Comparison of ENCODE assay signal across 8 mouse cellular contexts in genomic region chr2:90846597-90846954, GRCm38 (mm10). TPM values are rescaled to one million over a fixed set of nuclear protein-coding genes. Genes with fewer than 3 reads are reported as not detected.
DNase-seq lines count a peak whose midpoint lies in the region; ATAC-seq and TF ChIP-seq lines count a peak whose summit lies in the region.

No protein-coding gene starts in this region.

- intact Hi-C loops in heart, adult 2 months (cut with DNase I): loop anchor here (5.0 kb wide), 3 partner anchors 56 to 1211 kb away; partner anchors contain the start of genes Fnbp4, Kbtbd4 and Ndufs3
- intact Hi-C loops in gastrocnemius, postnatal 14 days (cut with DNase I; ENCODE audit: low total_unique reads): no loop called here

- H3K4me3 ChIP-seq in heart, adult 2 months: peak overlapping the region; percentile 78
- H3K4me3 ChIP-seq in limb, embryonic 12.5 days (replicated peaks): peak overlapping the region; percentile 71
- H3K4me3 ChIP-seq in olfactory bulb, adult 2 months (ENCODE audit: insufficient read depth, low read depth, low read length): peak overlapping the region; percentile 92

- DNase-seq in heart, adult 2 months: no peak
- DNase-seq in heart, postnatal 4 days: no peak
- DNase-seq in urinary bladder, adult 2 months (ENCODE audit: low spot score): peak; percentile 26
- DNase-seq in urinary bladder, postnatal 14 days (ENCODE audit: low spot score): no peak
- DNase-seq in gastrocnemius, postnatal 14 days: no peak
- no peak for DNase-seq in thymus, postnatal 0 days (ENCODE audit: low spot score)

- peak; percentile 47 for ATAC-seq in limb, embryonic 12.5 days (ENCODE audit: insufficient number of reproducible peaks, insufficient read depth, low FRiP score, low TSS enrichment, low read depth)

- no peaks in the 10 kb centered on the region for H3K9me3 ChIP-seq in limb, embryonic 12.5 days

- H3K4me1 ChIP-seq in heart, adult 2 months (ENCODE audit: control insufficient read depth, insufficient read depth, low read length): peaks cover 2% of the 10 kb centered on the region; the same call in 1 of the 2 replicates
- H3K4me1 ChIP-seq in limb, embryonic 12.5 days (replicated peaks): peaks cover 8% of the 10 kb centered on the region; the same call in 1 of the 2 replicates
- H3K4me1 ChIP-seq in olfactory bulb, adult 2 months (ENCODE audit: control insufficient read depth, insufficient read depth, low read length): no peaks in the 10 kb centered on the region

- peak overlapping the region; percentile 93 for H3K27ac ChIP-seq in heart, adult 2 months
- peak overlapping the region; percentile 66 for H3K27ac ChIP-seq in limb, embryonic 12.5 days
- peak overlapping the region; percentile 88 for H3K27ac ChIP-seq in olfactory bulb, adult 2 months (ENCODE audit: insufficient read depth, low read depth, low read length)

- 2% methylated on average over 8 of the region's 8 CpGs for WGBS in heart, adult 2 months
- 4% methylated on average over 8 of the region's 8 CpGs for WGBS in limb, embryonic 12.5 days
- WGBS in olfactory bulb, adult 2 months: 2% methylated on average over 8 of the region's 8 CpGs

- peak overlapping the region; percentile 54 for H3K9ac ChIP-seq in heart, adult 2 months (ENCODE audit: low read depth, low read length)
- peak overlapping the region; percentile 77 for H3K9ac ChIP-seq in limb, embryonic 12.5 days (replicated peaks)

- H3K79me2 ChIP-seq in heart, adult 2 months (replicated peaks; ENCODE audit: control insufficient read depth, insufficient read depth, low read length): no peaks in the 10 kb centered on the region

- no peak for TF ChIP-seq POLR2A in heart, adult 2 months (IDR thresholded peaks at IDR 0.05; ENCODE audit: insufficient read depth, low read depth, low read length)
- no peak for TF ChIP-seq POLR2A in olfactory bulb, adult 2 months (IDR thresholded peaks at IDR 0.05; ENCODE audit: insufficient read depth, low read depth, low read length)

- TF ChIP-seq EP300 in heart, adult 2 months (IDR thresholded peaks at IDR 0.05; ENCODE audit: insufficient read depth, low read depth, low read length): no peak

- H3K27me3 ChIP-seq in heart, adult 2 months (ENCODE audit: control insufficient read depth, insufficient read depth, low read length): no peaks in the 10 kb centered on the region
- no peaks in the 10 kb centered on the region for H3K27me3 ChIP-seq in limb, embryonic 12.5 days

- 0 out of 2 replicates have a peak, but pooled peaks have one; percentile 9 for TF ChIP-seq CTCF in heart, adult 2 months (IDR thresholded peaks at IDR 0.05)
- no peak for TF ChIP-seq CTCF in olfactory bulb, adult 2 months (IDR thresholded peaks at IDR 0.05; ENCODE audit: insufficient read depth, low read depth, low read length)

- peaks cover 10% of the 10 kb centered on the region for H3K36me3 ChIP-seq in heart, adult 2 months (ENCODE audit: control insufficient read depth, insufficient read depth, low read length)
- H3K36me3 ChIP-seq in limb, embryonic 12.5 days: peaks cover 20% of the 10 kb centered on the region

- H3K4me2 ChIP-seq in limb, embryonic 12.5 days: peak overlapping the region; percentile 68

RNA-seq across cellular contexts. Expression of gene Mtch2, which starts 0.4 kb away (rescaled TPM):
- 100 to 1,000 TPM; 171 to 197 TPM for total RNA-seq in heart, adult 2 months (2021)
- 137 and 261 TPM in 2 replicates for polyA plus RNA-seq in heart, adult 2 months (2012; rRNA removed)
- total RNA-seq in heart, postnatal 4 days (2021): 100 to 1,000 TPM; 189 to 191 TPM
- polyA plus RNA-seq in urinary bladder, adult 2 months (2012; rRNA removed): 135 and 146 TPM in 2 replicates
- polyA plus RNA-seq in limb, embryonic 12.5 days (2016; fragmentation: Nextera tagmentation; extraction: Ambion mirVana): 184 and 195 TPM in 2 replicates
- polyA plus RNA-seq in olfactory bulb, adult 2 months (2012; ENCODE audit: insufficient read depth, insufficient read length, low replicate concordance, missing spikeins): 367 TPM in 1 of 2 replicates, not detected in the other
- 100 to 1,000 TPM; 144 to 162 TPM for total RNA-seq in gastrocnemius, postnatal 14 days (2021)
- polyA plus RNA-seq in thymus, postnatal 0 days (2015; fragmentation: Nextera tagmentation; extraction: Ambion mirVana): 140 and 150 TPM in 2 replicates

RNA-seq across cellular contexts. Expression of gene C1qtnf4, which starts 39.1 kb away (rescaled TPM):
- total RNA-seq in heart, adult 2 months (2021): 1 to 10 TPM; 4.2 to 4.4 TPM
- 6.4 and 8.4 TPM in 2 replicates for polyA plus RNA-seq in heart, adult 2 months (2012; rRNA removed)
- total RNA-seq in heart, postnatal 4 days (2021): 1 to 10 TPM; 7.4 to 7.8 TPM
- polyA plus RNA-seq in urinary bladder, adult 2 months (2012; rRNA removed): 4.9 and 7.2 TPM in 2 replicates
- 20.6 and 20.9 TPM in 2 replicates for polyA plus RNA-seq in limb, embryonic 12.5 days (2016; fragmentation: Nextera tagmentation; extraction: Ambion mirVana)
- not detected in 2 replicates for polyA plus RNA-seq in olfactory bulb, adult 2 months (2012; ENCODE audit: insufficient read depth, insufficient read length, low replicate concordance, missing spikeins)
- 1 to 10 TPM; 5.0 to 6.5 TPM for total RNA-seq in gastrocnemius, postnatal 14 days (2021)
- polyA plus RNA-seq in thymus, postnatal 0 days (2015; fragmentation: Nextera tagmentation; extraction: Ambion mirVana): 4.4 and 4.5 TPM in 2 replicates

RNA-seq across cellular contexts. Expression of gene Kbtbd4, which starts 58.0 kb away (rescaled TPM):
- total RNA-seq in heart, adult 2 months (2021): 10 to 100 TPM; 20.6 to 23.4 TPM
- polyA plus RNA-seq in heart, adult 2 months (2012; rRNA removed): 14.0 and 23.3 TPM in 2 replicates
- 10 to 100 TPM; 18.2 to 18.8 TPM for total RNA-seq in heart, postnatal 4 days (2021)
- polyA plus RNA-seq in urinary bladder, adult 2 months (2012; rRNA removed): 15.5 and 17.9 TPM in 2 replicates
- polyA plus RNA-seq in limb, embryonic 12.5 days (2016; fragmentation: Nextera tagmentation; extraction: Ambion mirVana): 52.0 and 53.4 TPM in 2 replicates
- not detected in 2 replicates for polyA plus RNA-seq in olfactory bulb, adult 2 months (2012; ENCODE audit: insufficient read depth, insufficient read length, low replicate concordance, missing spikeins)
- total RNA-seq in gastrocnemius, postnatal 14 days (2021): 10 to 100 TPM; 12.9 to 14.5 TPM
- polyA plus RNA-seq in thymus, postnatal 0 days (2015; fragmentation: Nextera tagmentation; extraction: Ambion mirVana): 30.8 and 31.8 TPM in 2 replicates

RNA-seq across cellular contexts. Expression of gene Ndufs3, which starts 58.1 kb away (rescaled TPM):
- 100 to 1,000 TPM; 770 to 910 TPM for total RNA-seq in heart, adult 2 months (2021)
- polyA plus RNA-seq in heart, adult 2 months (2012; rRNA removed): 596 and 1,142 TPM in 2 replicates
- total RNA-seq in heart, postnatal 4 days (2021): 100 to 1,000 TPM; 538 to 543 TPM
- polyA plus RNA-seq in urinary bladder, adult 2 months (2012; rRNA removed): 153 and 162 TPM in 2 replicates
- 207 and 212 TPM in 2 replicates for polyA plus RNA-seq in limb, embryonic 12.5 days (2016; fragmentation: Nextera tagmentation; extraction: Ambion mirVana)
- polyA plus RNA-seq in olfactory bulb, adult 2 months (2012; ENCODE audit: insufficient read depth, insufficient read length, low replicate concordance, missing spikeins): not detected in 2 replicates
- total RNA-seq in gastrocnemius, postnatal 14 days (2021): 100 to 1,000 TPM; 444 to 537 TPM
- polyA plus RNA-seq in thymus, postnatal 0 days (2015; fragmentation: Nextera tagmentation; extraction: Ambion mirVana): 224 and 230 TPM in 2 replicates
